Mouse (Mus musculus): ENCODE measurements around the gene Lyrm7.

- TF ChIP-seq ZKSCAN1 (IDR thresholded peaks at IDR 0.05; ENCODE audit: borderline replicate concordance, low read depth, low read length) (no peak), CTCF (conservative IDR thresholded peaks at IDR 0.05 in 1 of 2, IDR thresholded peaks at IDR 0.05 in 1 of 2; ENCODE audit: low read depth in 2 of 2, low read length in 2 of 2) (no peak), ETS1 (conservative IDR thresholded peaks at IDR 0.05; ENCODE audit: low read depth, low read length) (no peak), GABPA (IDR thresholded peaks at IDR 0.05; ENCODE audit: insufficient replicate concordance, low read depth, low read length) (no peak), MYC (IDR thresholded peaks at IDR 0.05; ENCODE audit: low read depth, low read length) (no peak), CHD1 (IDR thresholded peaks at IDR 0.05; ENCODE audit: low read depth, low read length) (no peak), USF1 (IDR thresholded peaks at IDR 0.05; ENCODE audit: low read depth, low read length) (no peak)
Measured at GRCm38 (mm10) chr11:54879922-54880321, 19.2 kb upstream of the Lyrm7 start.
